Mouse (Mus musculus) stomach, postnatal 0 days (tissue): Measurements from ENCODE around the gene A4gnt.

ENCODE experiments used
- CTCF ChIP-seq: IDR thresholded peaks from 2 replicates; pipeline ENCODE4 v1.5.1; 2016; ENCODE audit warnings: antibody characterized with exemption, low read depth, mild to moderate bottlenecking, moderate library complexity
- EP300 ChIP-seq: optimal IDR thresholded peaks from 2 replicates; pipeline ENCODE3; 2016; ENCODE audit warnings: antibody characterized with exemption

DNA sequence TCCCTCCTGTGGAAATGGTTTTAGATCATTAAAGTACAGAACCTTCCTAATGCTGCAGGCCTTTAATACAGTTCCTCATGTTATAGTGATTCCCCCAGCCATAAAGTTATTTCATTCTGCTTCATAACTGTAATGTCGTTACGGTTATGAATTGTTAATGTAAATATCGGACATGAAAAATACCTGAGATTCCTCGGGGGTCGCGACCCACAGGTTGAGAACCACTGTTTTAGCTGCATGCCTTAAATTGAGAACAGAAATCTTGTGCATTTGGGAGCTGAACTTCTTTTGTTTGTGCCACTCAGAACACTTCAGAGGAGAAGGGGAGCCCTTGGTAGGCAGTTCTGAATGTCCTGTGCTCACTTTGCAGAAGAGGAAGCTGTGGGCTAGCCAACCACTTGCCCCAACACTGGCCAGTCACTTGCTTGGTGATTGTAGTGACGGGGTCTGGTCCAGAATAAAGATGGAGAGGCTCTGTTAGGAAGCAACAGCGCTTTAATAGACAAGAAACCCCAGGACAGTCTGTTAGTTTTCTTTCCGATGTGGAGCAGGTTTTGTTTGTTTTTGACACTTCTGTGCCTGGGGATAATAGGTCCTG lies 18.3 kb downstream of the A4gnt start:
- TF ChIP-seq CTCF (no peak), EP300 (no peak)
